Mouse (Mus musculus) limb, embryonic 11.5 days (tissue): ENCODE data around the gene Gzmd. TPM values are rescaled to one million over a fixed set of nuclear protein-coding genes. Genes with fewer than 3 reads are reported as not detected.
"Not testable (repeated sequence)": the region's sequence is repeated elsewhere in the genome, so short reads cannot be mapped to it uniquely, and the experiment has no call there.

Experiments used
- ATAC-seq: fragments of 200-750 bp; cut with Nextera tagmentation; 2 replicates; pipeline ENCODE4 v1.8.0; 2017; ENCODE audit warnings: low read depth; ENCODE audit not compliant: insufficient number of reproducible peaks, low FRiP score, low TSS enrichment
- DNase-seq: peaks from one replicate; pipeline ENCODE4 v3.0.0-alpha.2; 2015; ENCODE audit warnings: low spot score
- H3K27ac ChIP-seq: fragments of 300-500 bp; sonication (generic); replicated peaks from 2 replicates; pipeline ENCODE4 v1.5.1; 2014; ENCODE audit warnings: low read depth, mild to moderate bottlenecking, low read length
- H3K27me3 ChIP-seq: fragments of 300-500 bp; sonication (generic); 2 replicates; pipeline ENCODE4 v1.6.1; 2014; ENCODE audit warnings: mild to moderate bottlenecking, low read length, mixed read lengths; ENCODE audit not compliant: control insufficient read depth, insufficient read depth
- H3K36me3 ChIP-seq: fragments of 300-500 bp; sonication (generic); 2 replicates; pipeline ENCODE4 v1.6.1; 2014; ENCODE audit warnings: mild to moderate bottlenecking, low read length, moderate library complexity, mixed read lengths; ENCODE audit not compliant: control insufficient read depth, insufficient read depth
- H3K4me1 ChIP-seq: fragments of 300-500 bp; sonication (generic); 2 replicates; pipeline ENCODE4 v1.6.1; 2014; ENCODE audit warnings: low read length, mixed read lengths; ENCODE audit not compliant: control insufficient read depth, insufficient read depth
- H3K4me2 ChIP-seq: fragments of 300-500 bp; sonication (generic); 2 replicates; pipeline ENCODE4 v1.6.1; 2014; ENCODE audit warnings: low read depth, mild to moderate bottlenecking, moderate library complexity; ENCODE audit not compliant: severe bottlenecking
- H3K4me3 ChIP-seq: fragments of 300-500 bp; sonication (generic); 2 replicates; pipeline ENCODE4 v1.5.1; 2014; ENCODE audit warnings: low read depth, low read length
- H3K9ac ChIP-seq: fragments of 300-500 bp; sonication (generic); 2 replicates; pipeline ENCODE4 v1.6.1; 2014; ENCODE audit warnings: mild to moderate bottlenecking, low read length
- H3K9me3 ChIP-seq: fragments of 300-500 bp; sonication (generic); 2 replicates; pipeline ENCODE4 v1.6.1; 2016; ENCODE audit warnings: low read length; ENCODE audit not compliant: control insufficient read depth
- WGBS: fragments of 180-500 bp; shearing (Covaris S2); extraction: QIAGEN DNeasy Blood & Tissue Kit; methylation state at CpG from one replicate; pipeline ENCODE4 v1.1.7; 2014; 5-methylcytosine and 5-hydroxymethylcytosine counted together
- polyA plus RNA-seq: library from polyadenylated mRNA; unstranded; fragments of >200 nt; fragmentation: Nextera tagmentation; extraction: Ambion mirVana; gene quantifications from 2 replicates; pipeline ENCODE4 v1.2.1, GENCODE M21; 2014

The Gzmd gene
- polyA plus RNA-seq, 1 experiment from 2014 or later: not detected

GRCm38 (mm10) chr14:56133675-56134074 lies 1.3 kb upstream of the Gzmd start:
- H3K27ac ChIP-seq, ATAC-seq, H3K4me2 ChIP-seq, H3K4me3 ChIP-seq, H3K9ac ChIP-seq, DNase-seq, H3K9me3 ChIP-seq, H3K36me3 ChIP-seq, H3K4me1 ChIP-seq, H3K27me3 ChIP-seq: not testable (repeated sequence)
- WGBS: 85% methylated on average over 1 of the region's 1 CpGs

GRCm38 (mm10) chr14:56128341-56128740 lies 4.1 kb downstream of the Gzmd start:
- Histone ChIP-seq H3K27ac (no peak overlapping the region), H3K9ac (no peak overlapping the region), H3K4me2 (no peak overlapping the region), H3K4me1 (no peaks in the 10 kb centered on the region), H3K9me3 (no peaks in the 10 kb centered on the region), H3K4me3 (no peak overlapping the region), H3K27me3 (no peaks in the 10 kb centered on the region), H3K36me3 (no peaks in the 10 kb centered on the region)
- DNase-seq (no peak), ATAC-seq (no peak)
- WGBS: 59% methylated on average over 3 of the region's 3 CpGs

GRCm38 (mm10) chr14:56123516-56123915 lies 8.9 kb downstream of the Gzmd start:
- H3K4me3 ChIP-seq: no peak overlapping the region
- no peaks in the 10 kb centered on the region for H3K4me1 ChIP-seq
- H3K27ac ChIP-seq: no peak overlapping the region
- H3K27me3 ChIP-seq: no peaks in the 10 kb centered on the region
- H3K4me2 ChIP-seq: no peak overlapping the region
- ATAC-seq (no peak), DNase-seq (no peak)
- H3K9me3 ChIP-seq: no peaks in the 10 kb centered on the region
- 80% methylated on average over 3 of the region's 3 CpGs for WGBS
- H3K9ac ChIP-seq: no peak overlapping the region
- H3K36me3 ChIP-seq: no peaks in the 10 kb centered on the region

- no peak within 1 kb of the TSS for H3K4me2 ChIP-seq
- H3K4me1 ChIP-seq: no peaks in the 10 kb centered on the region
- H3K27me3 ChIP-seq: no peaks in the 10 kb centered on the region
- H3K4me3 ChIP-seq: no peak within 1 kb of the TSS
- no peaks in the 10 kb centered on the region for H3K36me3 ChIP-seq
- H3K27ac ChIP-seq: no peak within 1 kb of the TSS
- ATAC-seq: no peak
- H3K9ac ChIP-seq: no peak within 1 kb of the TSS
- DNase-seq: no peak
- no peaks in the 10 kb centered on the region for H3K9me3 ChIP-seq
Measured at GRCm38 (mm10) chr14:56120525-56120924, 11.9 kb downstream of the Gzmd start, which contains the start of gene Gzme. Gzme (minus strand) TSS chr14:56120625.

GRCm38 (mm10) chr14:56115531-56116310 lies 16.7 kb downstream of the Gzmd start:
- DNase-seq, H3K9me3 ChIP-seq, H3K4me1 ChIP-seq, H3K9ac ChIP-seq, ATAC-seq, H3K4me2 ChIP-seq, H3K36me3 ChIP-seq, H3K4me3 ChIP-seq, H3K27ac ChIP-seq, H3K27me3 ChIP-seq: not testable (repeated sequence)
- WGBS: 91% methylated on average over 33 of the region's 33 CpGs

- H3K27me3 ChIP-seq: no peaks in the 10 kb centered on the region
- H3K9me3 ChIP-seq: no peaks in the 10 kb centered on the region
- H3K36me3 ChIP-seq: no peaks in the 10 kb centered on the region
- no peak for DNase-seq
- H3K9ac ChIP-seq: no peak overlapping the region
- ATAC-seq: no peak
- no peak overlapping the region for H3K27ac ChIP-seq
- no peak overlapping the region for H3K4me3 ChIP-seq
- no peaks in the 10 kb centered on the region for H3K4me1 ChIP-seq
- no peak overlapping the region for H3K4me2 ChIP-seq
- 81% methylated on average over 13 of the region's 13 CpGs for WGBS
Measured at GRCm38 (mm10) chr14:56105447-56106180, 26.8 kb downstream of the Gzmd start.

- 89% methylated on average over 5 of the region's 5 CpGs for WGBS
- Histone ChIP-seq H3K27me3 (no peaks in the 10 kb centered on the region), H3K4me1 (no peaks in the 10 kb centered on the region), H3K27ac (no peak overlapping the region), H3K4me3 (no peak overlapping the region), H3K9ac (no peak overlapping the region), H3K9me3 (no peaks in the 10 kb centered on the region), H3K36me3 (no peaks in the 10 kb centered on the region), H3K4me2 (no peak overlapping the region)
- DNase-seq (no peak), ATAC-seq (no peak)
Measured at GRCm38 (mm10) chr14:56105016-56105415, 27.4 kb downstream of the Gzmd start.

- H3K9ac ChIP-seq: no peak overlapping the region
- DNase-seq (no peak), ATAC-seq (no peak)
- H3K27me3 ChIP-seq: no peaks in the 10 kb centered on the region
- no peak overlapping the region for H3K4me3 ChIP-seq
- H3K9me3 ChIP-seq: no peaks in the 10 kb centered on the region
- no peak overlapping the region for H3K4me2 ChIP-seq
- no peaks in the 10 kb centered on the region for H3K4me1 ChIP-seq
- no peaks in the 10 kb centered on the region for H3K36me3 ChIP-seq
- WGBS: 83% methylated on average over 3 of the region's 3 CpGs
- H3K27ac ChIP-seq: no peak overlapping the region
Measured at GRCm38 (mm10) chr14:56103452-56103851, 29.0 kb downstream of the Gzmd start.
